ENCODE assay signal across 8 mouse cellular contexts in genomic region chr4:59804754-59805153, GRCm38 (mm10). TPM values are rescaled to one million over a fixed set of nuclear protein-coding genes. Genes with fewer than 3 reads are reported as not detected.
DNase-seq lines count a peak whose midpoint lies in the region; ATAC-seq and TF ChIP-seq lines count a peak whose summit lies in the region.

No protein-coding gene starts in this region.

- peak overlapping the region; percentile 87 for H3K4me3 ChIP-seq in lung, embryonic 16.5 days (ENCODE audit: low read length)
- H3K4me3 ChIP-seq in lung, adult 2 months (replicated peaks; ENCODE audit: extremely low read depth, low read depth, low read length): no peak overlapping the region
- H3K4me3 ChIP-seq in forebrain, embryonic 13.5 days: peak overlapping the region; percentile 90
- H3K4me3 ChIP-seq in limb, embryonic 14.5 days (replicated peaks; ENCODE audit: low read length): peak overlapping the region; percentile 90
- H3K4me3 ChIP-seq in small intestine, adult 2 months (ENCODE audit: low read depth, low read length): no peak overlapping the region

- WGBS in lung, embryonic 16.5 days: 83% methylated on average over 1 of the region's 1 CpGs
- WGBS in lung, adult 2 months: 70% methylated on average over 1 of the region's 1 CpGs
- 73% methylated on average over 1 of the region's 1 CpGs for WGBS in forebrain, embryonic 13.5 days
- WGBS in limb, embryonic 14.5 days: 77% methylated on average over 1 of the region's 1 CpGs
- WGBS in small intestine, adult 2 months: 73% methylated on average over 1 of the region's 1 CpGs

- H3K9ac ChIP-seq in lung, embryonic 16.5 days (ENCODE audit: low read length): no peak overlapping the region
- peak overlapping the region; percentile 89; the same call in 1 of the 2 replicates for H3K9ac ChIP-seq in forebrain, embryonic 13.5 days
- no peak overlapping the region for H3K9ac ChIP-seq in limb, embryonic 14.5 days (ENCODE audit: low read depth, low read length, severe bottlenecking)

- H3K4me1 ChIP-seq in lung, embryonic 16.5 days (replicated peaks; ENCODE audit: control insufficient read depth, insufficient read depth, low read length): peaks cover 11% of the 10 kb centered on the region
- H3K4me1 ChIP-seq in lung, adult 2 months (ENCODE audit: control insufficient read depth, insufficient read depth, low read length): peaks cover 4% of the 10 kb centered on the region
- peaks cover 21% of the 10 kb centered on the region for H3K4me1 ChIP-seq in forebrain, embryonic 13.5 days
- peaks cover 8% of the 10 kb centered on the region; the same call in 1 of the 2 replicates for H3K4me1 ChIP-seq in limb, embryonic 14.5 days (ENCODE audit: control insufficient read depth, insufficient read depth, low read length)
- 0 out of 2 replicates have a peak, but pooled peaks cover 2% of the 10 kb centered on the region for H3K4me1 ChIP-seq in small intestine, adult 2 months (ENCODE audit: control insufficient read depth, insufficient read depth, insufficient read length, low read length)

- TF ChIP-seq CTCF in lung, adult 2 months (IDR thresholded peaks at IDR 0.05; ENCODE audit: insufficient read depth, low read length): no peak
- no peak for TF ChIP-seq CTCF in small intestine, adult 2 months (IDR thresholded peaks at IDR 0.05; ENCODE audit: extremely low read depth, insufficient read length, insufficient replicate concordance, low read depth, low read length)

- H3K4me2 ChIP-seq in lung, embryonic 16.5 days (ENCODE audit: low read depth, low read length): peak overlapping the region; percentile 94
- peak overlapping the region; percentile 99 for H3K4me2 ChIP-seq in forebrain, embryonic 13.5 days
- peak overlapping the region; percentile 97 for H3K4me2 ChIP-seq in limb, embryonic 14.5 days (replicated peaks; ENCODE audit: low read depth, low read length, severe bottlenecking)

- H3K9me3 ChIP-seq in lung, embryonic 16.5 days (ENCODE audit: control insufficient read depth, low read length): no peaks in the 10 kb centered on the region
- H3K9me3 ChIP-seq in forebrain, embryonic 13.5 days (replicated peaks): no peaks in the 10 kb centered on the region
- no peaks in the 10 kb centered on the region for H3K9me3 ChIP-seq in limb, embryonic 14.5 days (ENCODE audit: control insufficient read depth, low read length)

- no peak for TF ChIP-seq POLR2A in lung, adult 2 months (IDR thresholded peaks at IDR 0.05; ENCODE audit: borderline replicate concordance, extremely low read depth, low read depth, low read length)
- no peak for TF ChIP-seq POLR2A in limb, embryonic 14.5 days (IDR thresholded peaks at IDR 0.05; ENCODE audit: borderline replicate concordance, extremely low read depth, insufficient read depth, insufficient read length)
- no peak for TF ChIP-seq POLR2A in small intestine, adult 2 months (IDR thresholded peaks at IDR 0.05; ENCODE audit: low read depth, low read length)

- ATAC-seq in lung, embryonic 16.5 days (ENCODE audit: low read depth): no peak
- no peak for ATAC-seq in forebrain, embryonic 13.5 days
- ATAC-seq in limb, embryonic 14.5 days (ENCODE audit: low FRiP score, low read depth): no peak

- no peak for DNase-seq in lung, adult 2 months
- no peak for DNase-seq in limb, embryonic 14.5 days (ENCODE audit: low spot score)
- DNase-seq in testis, postnatal 14 days (ENCODE audit: low spot score): no peak
- DNase-seq in embryo, embryonic 10.5 days (ENCODE audit: low spot score): no peak
- DNase-seq in cerebellum, adult 18-20 months: no peak

- H3K27me3 ChIP-seq in lung, embryonic 16.5 days (ENCODE audit: control insufficient read depth, insufficient read depth, low read depth, low read length): no peaks in the 10 kb centered on the region
- 0 out of 2 replicates have a peak, but pooled peaks cover 2% of the 10 kb centered on the region for H3K27me3 ChIP-seq in forebrain, embryonic 13.5 days
- no peaks in the 10 kb centered on the region for H3K27me3 ChIP-seq in limb, embryonic 14.5 days (ENCODE audit: control insufficient read depth, insufficient read depth, low read length)
- H3K27me3 ChIP-seq in small intestine, adult 2 months (ENCODE audit: control insufficient read depth, insufficient read depth, low read length): no peaks in the 10 kb centered on the region

- no peaks in the 10 kb centered on the region for H3K36me3 ChIP-seq in lung, embryonic 16.5 days (ENCODE audit: control insufficient read depth, insufficient read depth, low read length)
- no peaks in the 10 kb centered on the region for H3K36me3 ChIP-seq in forebrain, embryonic 13.5 days (ENCODE audit: poor library complexity, severe bottlenecking)
- H3K36me3 ChIP-seq in limb, embryonic 14.5 days (ENCODE audit: control insufficient read depth, insufficient read depth, low read length): no peaks in the 10 kb centered on the region
- no peaks in the 10 kb centered on the region for H3K36me3 ChIP-seq in small intestine, adult 2 months (ENCODE audit: control insufficient read depth, insufficient read depth, low read length)

- H3K27ac ChIP-seq in lung, embryonic 16.5 days (ENCODE audit: low read length): no peak overlapping the region
- H3K27ac ChIP-seq in forebrain, embryonic 13.5 days: no peak overlapping the region
- no peak overlapping the region for H3K27ac ChIP-seq in limb, embryonic 14.5 days (replicated peaks; ENCODE audit: low read depth, low read length)
- peak overlapping the region; percentile 50; the same call in 1 of the 2 replicates for H3K27ac ChIP-seq in small intestine, adult 2 months (ENCODE audit: insufficient read depth, low read depth, low read length)

RNA-seq across cellular contexts. Expression of gene Snx30, which starts 0.9 kb away (rescaled TPM):
- polyA plus RNA-seq in lung, embryonic 16.5 days (2015; fragmentation: Nextera tagmentation; extraction: Ambion mirVana): 6.9 and 7.7 TPM in 2 replicates
- polyA plus RNA-seq in lung, adult 2 months (2012; rRNA removed): 5.1 and 7.0 TPM in 2 replicates
- 8.8 and 9.4 TPM in 2 replicates for polyA plus RNA-seq in forebrain, embryonic 13.5 days (2015; fragmentation: Nextera tagmentation; extraction: Ambion mirVana)
- polyA plus RNA-seq in limb, embryonic 14.5 days (2012; rRNA removed): 6.6 and 7.2 TPM in 2 replicates
- polyA plus RNA-seq in limb, embryonic 14.5 days (2014; fragmentation: Nextera tagmentation; extraction: Ambion mirVana): 12.0 and 14.0 TPM in 2 replicates
- polyA plus RNA-seq in small intestine, adult 2 months (2012; rRNA removed): 0.74 and 0.75 TPM in 2 replicates

RNA-seq across cellular contexts. Expression of gene Inip, which starts 3.4 kb away (rescaled TPM):
- polyA plus RNA-seq in lung, embryonic 16.5 days (2015; fragmentation: Nextera tagmentation; extraction: Ambion mirVana): 46.9 and 47.7 TPM in 2 replicates
- polyA plus RNA-seq in lung, adult 2 months (2012; rRNA removed): 6.8 and 8.9 TPM in 2 replicates
- polyA plus RNA-seq in forebrain, embryonic 13.5 days (2015; fragmentation: Nextera tagmentation; extraction: Ambion mirVana): 96.1 and 96.8 TPM in 2 replicates
- polyA plus RNA-seq in limb, embryonic 14.5 days (2012; rRNA removed): 17.6 and 20.4 TPM in 2 replicates
- 40.0 and 49.0 TPM in 2 replicates for polyA plus RNA-seq in limb, embryonic 14.5 days (2014; fragmentation: Nextera tagmentation; extraction: Ambion mirVana)
- polyA plus RNA-seq in small intestine, adult 2 months (2012; rRNA removed): 1.8 and 4.1 TPM in 2 replicates

Comparison
In these comparisons a context has a peak if more than half of its experiments do, and no peak if none do; other contexts are left out.
1. H3K4me3 ChIP-seq: peak in lung, embryonic 16.5 days (single experiment), forebrain, embryonic 13.5 days (single experiment) and limb, embryonic 14.5 days (single experiment); none in lung, adult 2 months (single experiment) and small intestine, adult 2 months (single experiment).
2. Peak in every context shown above with its lines, with median percentiles within 50 percentile points of each other: H3K4me2 ChIP-seq.